Mouse (Mus musculus) megakaryocyte, adult 5-6 weeks (primary cell): ENCODE results near the gene Tm4sf19. TPM values are rescaled to one million over a fixed set of nuclear protein-coding genes. Genes with fewer than 3 reads are reported as not detected.

Experiments
- total RNA-seq, 2 experiments: library from RNA; stranded (forward) in 1 of 2; stranded (reverse) in 1 of 2; fragments of 153-499, 151-499 nt in 1 of 2; fragments of 221-1000, 200-1000 nt in 1 of 2; gene quantifications; 2 replicates each; pipeline versions ENCODE4 v1.2.3 to v1.2.4; 2015 to 2017

Tm4sf19 gene
- total RNA-seq, 2 experiments from 2014 or later, result not detected

Other genes with a start within 250 kb of the Tm4sf19 start
- gene Nrros, start 234.9 kb upstream of the Tm4sf19 start, total RNA-seq (2015), result 194 and 211 TPM in 2 replicates
- gene Nrros, start 234.9 kb upstream of the Tm4sf19 start, total RNA-seq (2017), result 134 and 165 TPM in 2 replicates
- 57.1 and 61.1 TPM in 2 replicates for gene Bex6, start 220.7 kb upstream of the Tm4sf19 start, total RNA-seq (2015)
- gene Bex6, start 220.7 kb upstream of the Tm4sf19 start, total RNA-seq (2017), result 45.7 and 49.7 TPM in 2 replicates
- 10.9 and 13.9 TPM in 2 replicates for gene Fbxo45, start 153.3 kb upstream of the Tm4sf19 start, total RNA-seq (2015)
- 15.4 TPM in 2 replicates for gene Fbxo45, start 153.3 kb upstream of the Tm4sf19 start, total RNA-seq (2017)
- 12.4 and 16.6 TPM in 2 replicates for gene Wdr53, start 153.3 kb upstream of the Tm4sf19 start, total RNA-seq (2015)
- 19.4 and 19.8 TPM in 2 replicates for gene Wdr53, start 153.3 kb upstream of the Tm4sf19 start, total RNA-seq (2017)
- gene Smco1, start 129.0 kb upstream of the Tm4sf19 start, total RNA-seq (2015), result not detected in 2 replicates
- gene Smco1, start 129.0 kb upstream of the Tm4sf19 start, total RNA-seq (2017), result not detected in 2 replicates
- 11.8 and 13.1 TPM in 2 replicates for gene Rnf168, start 123.0 kb upstream of the Tm4sf19 start, total RNA-seq (2015)
- gene Rnf168, start 123.0 kb upstream of the Tm4sf19 start, total RNA-seq (2017), result 42.2 and 44.2 TPM in 2 replicates
- gene Ubxn7, start 68.2 kb upstream of the Tm4sf19 start, total RNA-seq (2015), result 26.2 and 38.3 TPM in 2 replicates
- 25.0 and 31.4 TPM in 2 replicates for gene Ubxn7, start 68.2 kb upstream of the Tm4sf19 start, total RNA-seq (2017)
- gene Tctex1d2, start 19.2 kb downstream of the Tm4sf19 start, total RNA-seq (2015), result 25.3 and 25.4 TPM in 2 replicates
- 26.2 and 30.9 TPM in 2 replicates for gene Tctex1d2, start 19.2 kb downstream of the Tm4sf19 start, total RNA-seq (2017)
- gene Pcyt1a, start 30.4 kb downstream of the Tm4sf19 start, total RNA-seq (2015), result 32.5 and 38.2 TPM in 2 replicates
- 43.9 and 59.9 TPM in 2 replicates for gene Pcyt1a, start 30.4 kb downstream of the Tm4sf19 start, total RNA-seq (2017)
- gene Slc51a, start 87.4 kb downstream of the Tm4sf19 start, total RNA-seq (2015), result not detected in 2 replicates
- gene Slc51a, start 87.4 kb downstream of the Tm4sf19 start, total RNA-seq (2017), result 0.94 TPM in 1 of 2 replicates, not detected in the other
- 0.33 TPM in 1 of 2 replicates, not detected in the other for gene Zdhhc19, start 95.8 kb downstream of the Tm4sf19 start, total RNA-seq (2015)
- not detected in 2 replicates for gene Zdhhc19, start 95.8 kb downstream of the Tm4sf19 start, total RNA-seq (2017)
- 29.5 and 41.5 TPM in 2 replicates for gene Tfrc, start 208.4 kb downstream of the Tm4sf19 start, total RNA-seq (2015)
- gene Tfrc, start 208.4 kb downstream of the Tm4sf19 start, total RNA-seq (2017), result 29.6 and 44.3 TPM in 2 replicates
- gene Tnk2, start 243.4 kb downstream of the Tm4sf19 start, total RNA-seq (2015), result 5.5 and 12.0 TPM in 2 replicates
- 6.4 and 8.6 TPM in 2 replicates for gene Tnk2, start 243.4 kb downstream of the Tm4sf19 start, total RNA-seq (2017)